Mouse (Mus musculus): ENCODE data around the gene BC052040. TPM values are rescaled to one million over a fixed set of nuclear protein-coding genes. Genes with fewer than 3 reads are reported as not detected.

Gene BC052040
- 1 to 10 TPM; 7.8 to 8.4 (median 8.0) TPM for total RNA-seq (2022)

DNA sequence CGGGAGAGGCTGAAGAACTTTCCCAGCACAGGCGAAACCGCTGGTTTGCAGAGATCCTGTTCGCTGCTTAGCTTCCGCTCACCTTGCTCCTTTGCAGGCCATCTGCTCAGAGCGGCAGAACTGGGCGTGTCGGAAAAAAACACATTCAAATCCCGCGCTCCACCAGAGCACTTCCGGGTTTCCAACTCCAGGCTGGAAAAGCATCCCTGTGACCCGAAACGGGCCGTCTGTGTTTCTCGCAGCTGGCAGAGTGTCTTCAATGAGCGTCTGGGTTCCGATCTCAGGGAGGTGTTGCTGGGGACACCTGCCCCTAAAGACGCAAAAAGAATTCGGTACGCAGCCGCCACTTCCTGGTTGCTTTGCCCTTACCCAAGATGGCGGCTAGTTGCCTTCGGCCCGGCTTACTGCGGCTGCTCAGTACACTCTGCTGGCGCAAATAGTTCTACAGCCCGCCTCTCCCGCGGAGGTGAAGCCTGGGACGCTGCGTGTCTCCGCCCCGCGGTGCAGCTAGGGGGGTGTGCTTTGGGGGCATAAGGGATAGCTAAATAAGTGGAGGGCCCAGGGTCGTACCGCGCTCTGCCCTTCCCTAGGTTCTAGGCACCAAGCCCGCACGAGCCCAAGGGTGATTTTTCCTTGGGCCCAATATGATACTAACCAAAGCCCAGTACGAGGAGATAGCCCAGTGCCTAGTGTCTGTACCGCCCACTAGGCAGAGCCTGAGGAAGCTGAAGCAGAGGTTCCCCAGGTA is at the start of gene BC052040:
BC052040 (plus strand) TSS at position 476 of the 748 bp plus-strand sequence.
- DNase-seq (ENCODE audit: low spot score in 2 of 2) = peak; percentile 85 to 87

DNA sequence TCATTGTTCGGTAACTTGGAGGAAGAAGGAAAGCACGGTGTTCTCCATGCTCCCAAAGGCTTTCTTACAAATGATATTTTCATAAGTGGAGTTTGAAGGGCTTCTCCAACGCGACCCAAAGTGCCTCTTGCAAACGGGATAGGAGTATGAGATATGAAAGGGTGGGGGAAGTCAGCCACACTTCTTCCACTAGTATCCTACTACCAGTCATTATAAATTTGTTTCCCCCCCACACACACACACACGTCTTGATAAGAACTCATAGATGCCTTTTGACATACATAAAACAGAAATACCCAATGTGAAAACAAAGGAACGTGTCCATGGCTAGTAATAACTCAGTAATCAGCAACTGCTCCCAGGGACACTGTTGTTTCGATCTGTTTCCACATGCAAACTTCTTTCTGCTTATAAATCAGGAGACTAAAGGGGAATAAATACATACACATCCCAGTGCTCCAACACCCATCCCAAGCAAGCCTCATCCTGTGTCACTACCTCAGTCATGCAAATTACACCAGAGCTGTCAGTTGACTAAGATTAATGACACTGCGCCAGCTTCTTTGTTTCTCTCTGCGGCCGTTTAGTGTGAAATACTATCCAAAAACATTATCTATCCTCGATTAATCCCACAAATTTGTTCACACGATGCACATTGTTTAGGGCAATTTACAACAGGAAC is 43.4 kb upstream of the BC052040 start:
- DNase-seq (ENCODE audit: low spot score in 2 of 2) = no peak

DNA sequence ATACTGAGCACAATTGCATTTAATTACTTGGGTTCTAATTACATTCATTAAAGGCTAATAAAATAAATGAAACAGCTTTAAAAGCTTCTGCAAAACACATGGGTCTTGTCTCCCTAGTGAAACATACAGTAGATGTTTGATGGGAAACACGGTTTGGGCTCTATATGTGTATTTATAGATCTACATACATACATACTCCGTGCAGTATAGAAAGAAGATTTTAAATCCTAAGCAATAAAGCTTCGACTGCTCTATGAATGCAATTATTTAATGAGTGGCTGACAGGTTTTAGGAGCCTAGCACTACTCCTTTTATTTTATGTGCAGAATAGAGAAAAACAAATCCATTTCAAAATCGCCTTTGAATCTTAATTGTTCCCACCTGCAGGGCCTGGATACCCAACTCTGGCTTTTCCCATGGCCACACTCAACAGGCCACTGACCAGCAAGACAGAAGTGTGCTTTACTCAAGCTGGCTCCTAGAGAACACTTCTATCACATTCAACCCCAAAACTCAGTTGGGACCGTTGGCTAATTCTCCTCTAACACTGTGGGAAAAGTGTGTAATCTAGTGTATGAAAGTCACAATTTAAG is 42.7 kb upstream of the BC052040 start:
- no peak for DNase-seq (ENCODE audit: low spot score in 2 of 2)

DNA sequence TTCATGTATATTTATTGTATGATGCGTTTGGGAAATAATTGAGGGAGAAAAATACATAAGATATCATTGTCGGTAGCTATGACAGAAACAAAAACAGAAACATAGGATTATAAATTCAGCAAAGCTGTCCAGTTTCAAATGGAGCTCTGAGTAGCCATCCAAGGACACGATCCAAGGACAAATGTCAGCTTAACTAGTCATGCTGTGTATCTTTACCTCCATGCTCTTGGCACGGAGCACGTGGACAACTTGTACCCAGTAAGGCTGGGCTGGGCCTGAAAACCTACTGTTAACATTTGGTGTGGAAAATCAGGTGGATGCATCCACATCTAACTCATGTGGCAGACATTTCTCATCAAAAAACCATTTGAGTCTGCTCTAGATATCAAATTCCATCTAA is 41.8 kb upstream of the BC052040 start:
- DNase-seq (ENCODE audit: low spot score in 2 of 2) = no peak

DNA sequence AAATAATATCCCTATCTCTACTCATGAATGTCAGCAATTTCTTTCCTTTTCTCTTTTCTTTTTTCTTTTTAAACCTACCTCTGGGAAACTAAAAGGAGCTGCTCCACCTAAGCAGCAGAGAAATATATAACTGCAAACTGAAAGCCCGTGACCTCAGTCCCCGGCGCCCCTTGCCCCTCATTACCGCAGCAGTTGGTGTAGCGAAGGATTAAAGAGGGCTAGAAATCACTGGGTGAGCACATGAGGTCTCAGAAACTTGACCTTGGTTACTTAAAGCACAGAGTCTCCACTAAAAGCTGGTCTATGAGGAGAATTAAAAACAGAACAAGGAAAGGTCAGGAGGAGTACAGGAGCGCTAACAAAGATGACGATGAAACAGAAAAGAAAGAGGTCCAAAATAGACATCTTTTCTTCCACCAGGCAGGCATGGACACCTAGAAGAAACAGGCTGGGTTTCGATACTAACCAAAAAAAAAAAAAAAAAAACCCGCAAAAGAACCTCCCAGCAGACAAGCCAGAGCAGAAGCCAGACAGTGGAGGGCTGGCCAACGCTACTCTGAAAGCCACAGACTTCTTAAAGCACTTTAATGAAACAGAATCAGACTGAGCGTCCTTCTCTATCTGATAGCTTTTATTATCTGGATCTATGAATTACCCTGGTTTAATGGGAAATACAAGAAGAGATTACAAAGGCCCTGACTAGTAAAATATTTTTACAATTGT is 39.0 kb upstream of the BC052040 start:
- DNase-seq (ENCODE audit: low spot score in 2 of 2) = no peak

DNA sequence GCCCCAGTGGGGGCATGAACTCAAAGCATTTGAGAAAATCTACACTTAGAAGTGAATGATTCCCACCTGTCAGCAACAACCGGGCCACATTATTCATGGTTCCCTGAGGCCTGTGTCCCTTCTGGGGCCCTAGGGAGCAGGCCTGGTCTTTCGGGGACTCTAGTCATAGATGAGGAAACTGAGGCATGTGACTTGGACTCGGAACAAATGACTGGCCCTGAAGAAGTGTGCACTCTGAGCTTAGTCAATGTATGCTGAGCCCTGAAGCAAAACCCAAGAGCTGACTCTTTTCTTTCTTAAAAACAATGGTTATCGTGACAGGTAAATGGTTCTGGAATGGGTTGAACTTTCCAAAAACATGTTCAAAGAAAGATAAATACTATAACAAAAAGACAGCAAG is 38.3 kb upstream of the BC052040 start:
- DNase-seq (ENCODE audit: low spot score in 2 of 2) = no peak

DNA sequence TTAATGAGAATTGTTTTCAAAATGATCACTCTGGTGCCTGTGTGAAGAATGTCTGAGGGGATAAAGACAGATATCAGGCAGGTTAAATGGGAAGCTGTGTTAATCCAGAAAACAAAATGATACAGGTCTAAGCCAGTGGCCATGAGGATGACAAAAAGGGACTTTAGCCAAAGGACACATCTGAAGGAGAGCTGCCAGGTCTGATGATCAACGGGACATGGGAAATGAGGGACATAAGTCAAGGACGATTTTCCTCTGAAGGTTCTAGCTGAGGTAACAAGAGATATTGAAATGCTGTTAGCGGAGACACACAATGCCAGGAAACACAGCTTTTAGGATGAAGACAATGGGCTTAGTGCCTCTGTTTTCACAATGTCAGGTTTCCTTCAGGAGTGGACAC is 29.6 kb upstream of the BC052040 start:
- DNase-seq (ENCODE audit: low spot score in 2 of 2) = no peak

DNA sequence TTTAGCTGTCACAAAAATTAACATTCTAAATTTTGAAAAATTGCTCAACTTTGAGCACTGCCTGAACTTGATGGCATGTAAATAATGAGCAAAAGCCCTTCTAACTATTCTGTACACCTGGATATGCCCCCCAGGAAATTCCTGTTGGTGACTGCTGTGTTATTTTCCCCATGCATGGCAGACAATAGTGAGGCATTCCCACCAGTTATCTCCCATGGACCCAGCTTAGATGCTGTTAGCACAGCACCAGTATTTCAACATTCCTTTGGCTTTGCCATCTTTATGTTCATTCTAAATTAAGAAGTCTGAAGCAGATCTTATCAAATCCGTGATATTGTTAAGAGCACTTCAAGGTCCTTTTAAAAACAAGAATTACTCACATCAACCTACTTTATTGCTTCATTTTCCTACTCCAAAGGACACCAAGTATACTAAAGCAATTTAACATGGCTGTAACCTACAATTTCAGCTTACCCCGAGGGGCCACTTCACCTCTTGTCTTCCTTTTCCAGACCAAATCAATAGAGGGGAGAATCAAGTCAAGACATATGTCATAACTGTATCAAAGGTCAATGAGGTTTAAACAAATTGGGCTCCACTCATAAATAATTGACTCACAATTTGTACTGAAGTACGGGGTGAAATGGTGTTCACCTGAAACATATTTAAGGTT is 19.2 kb upstream of the BC052040 start:
- DNase-seq (ENCODE audit: low spot score in 2 of 2) = no peak

DNA sequence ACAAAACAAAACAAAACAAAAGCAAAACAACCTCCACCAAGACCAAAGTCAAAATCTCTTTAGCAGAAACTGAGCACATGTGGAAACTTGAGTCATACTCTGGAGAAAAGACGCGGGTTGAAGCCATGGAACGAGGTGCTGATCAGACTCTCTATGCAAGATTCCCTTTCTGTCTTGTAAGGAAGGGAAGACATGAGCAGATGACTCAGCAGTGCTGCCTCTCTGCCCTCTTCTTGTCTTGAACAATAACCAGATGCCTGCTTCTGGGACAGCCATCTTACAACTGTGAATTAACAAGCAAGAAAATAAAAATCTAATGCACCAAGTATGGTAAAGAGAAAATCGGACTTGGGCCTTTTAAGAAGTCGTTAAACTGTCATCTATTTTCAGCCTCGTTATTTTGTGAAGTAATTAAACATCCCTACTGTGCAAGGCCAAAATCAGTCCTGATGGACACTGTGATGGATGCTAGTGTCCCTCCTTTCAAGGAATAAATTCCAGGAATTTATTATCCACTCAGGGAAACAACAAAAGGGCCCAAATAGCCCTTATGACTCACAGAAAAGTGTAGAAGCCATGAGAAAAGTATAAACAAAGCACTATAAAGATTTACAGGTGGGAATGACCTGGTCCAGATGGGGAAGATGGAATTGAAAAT is 18.0 kb upstream of the BC052040 start:
- DNase-seq (ENCODE audit: low spot score in 2 of 2) = no peak

DNA sequence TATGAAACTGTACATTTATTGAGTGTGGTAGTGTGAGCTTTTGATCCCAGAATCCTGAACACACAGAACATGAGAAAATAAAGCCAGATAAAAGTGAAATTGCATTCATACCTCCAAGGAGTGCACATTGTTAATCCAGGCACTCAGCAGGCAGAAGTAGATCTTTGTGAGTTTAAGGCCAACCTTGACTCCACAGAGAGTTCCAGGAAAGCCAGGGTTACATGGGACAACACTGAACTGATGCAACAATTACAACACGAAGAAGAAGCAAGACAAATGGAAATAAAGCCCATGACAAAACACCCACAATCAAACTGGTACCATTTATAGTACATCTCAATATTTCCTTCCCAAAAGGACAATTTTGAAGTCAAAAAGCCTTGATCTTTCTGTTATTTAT is 9.5 kb upstream of the BC052040 start:
- DNase-seq (ENCODE audit: low spot score in 2 of 2) = no peak

DNA sequence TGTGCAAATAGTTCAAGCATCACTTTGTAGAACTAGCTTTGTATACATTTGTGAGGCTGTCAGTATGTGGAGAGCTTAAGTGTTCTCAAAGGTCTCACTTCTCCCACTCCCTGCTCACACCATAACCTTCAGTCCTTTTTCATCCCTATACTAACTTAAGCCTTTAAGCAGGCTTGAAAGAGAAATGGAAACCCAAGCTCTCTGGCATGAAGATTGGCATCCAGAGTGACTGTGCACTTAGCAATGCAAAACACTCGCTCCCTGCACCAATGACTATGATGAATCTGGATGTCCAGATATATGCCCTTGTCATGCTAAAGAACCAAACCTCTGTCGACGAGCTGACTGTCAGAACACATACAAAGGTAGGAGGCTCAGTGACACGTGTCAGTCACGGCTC is 6.7 kb upstream of the BC052040 start:
- no peak for DNase-seq (ENCODE audit: low spot score in 2 of 2)

DNA sequence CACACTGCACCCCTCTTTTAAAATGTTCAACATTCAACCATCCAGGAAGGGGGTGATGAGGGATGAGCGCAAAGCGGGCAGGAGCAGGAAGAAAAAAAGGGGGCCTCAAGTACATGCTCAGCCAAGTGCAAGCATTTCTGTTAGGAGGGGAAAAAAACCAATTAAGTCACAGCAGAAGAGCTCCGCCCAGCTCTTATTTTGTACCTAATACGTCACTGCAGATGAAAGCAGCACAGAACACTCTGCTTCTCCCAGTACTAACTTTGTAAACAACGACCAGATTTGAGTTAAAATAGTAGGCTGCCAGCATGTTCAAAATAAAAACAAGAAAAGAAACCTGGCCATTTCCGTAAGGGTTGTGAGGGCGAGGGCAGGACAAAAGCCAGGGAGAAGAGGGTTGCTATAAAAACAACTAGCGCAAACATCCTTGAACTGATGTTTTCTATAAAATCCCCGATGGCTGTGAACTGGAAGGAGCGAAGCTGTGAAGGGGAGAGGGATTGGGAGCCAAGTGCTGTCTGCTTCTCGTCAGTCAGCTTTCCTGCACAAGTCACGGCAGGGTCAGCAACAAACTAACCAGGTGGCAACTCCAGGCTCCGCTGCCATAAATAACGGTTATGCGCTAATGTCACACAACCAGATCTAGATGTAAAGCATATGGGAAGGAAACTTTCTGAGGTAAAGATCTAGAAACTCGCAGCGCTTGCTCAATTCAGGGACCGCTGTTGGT is 2.2 kb upstream of the BC052040 start:
- no peak for DNase-seq (ENCODE audit: low spot score in 2 of 2)

DNA sequence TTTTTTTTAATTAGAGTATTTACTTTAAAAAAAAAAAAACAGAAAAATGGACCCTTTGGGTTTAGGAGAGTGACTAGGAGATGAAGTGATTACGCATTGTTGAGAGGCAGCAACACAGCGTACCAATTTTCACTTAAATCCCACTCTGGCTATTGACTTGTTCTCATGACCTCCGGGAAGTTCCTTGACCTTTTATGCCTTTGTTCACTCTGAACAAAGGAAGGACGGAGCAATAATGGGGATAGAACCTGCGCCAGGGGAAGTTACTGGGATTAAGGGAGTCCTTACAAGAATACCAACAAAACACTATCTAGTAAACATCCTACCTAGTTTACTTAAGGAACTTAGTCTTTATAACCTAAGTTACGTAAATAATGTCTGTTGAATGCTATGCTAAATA is 1.5 kb upstream of the BC052040 start:
- no peak for DNase-seq (ENCODE audit: low spot score in 2 of 2)

DNA sequence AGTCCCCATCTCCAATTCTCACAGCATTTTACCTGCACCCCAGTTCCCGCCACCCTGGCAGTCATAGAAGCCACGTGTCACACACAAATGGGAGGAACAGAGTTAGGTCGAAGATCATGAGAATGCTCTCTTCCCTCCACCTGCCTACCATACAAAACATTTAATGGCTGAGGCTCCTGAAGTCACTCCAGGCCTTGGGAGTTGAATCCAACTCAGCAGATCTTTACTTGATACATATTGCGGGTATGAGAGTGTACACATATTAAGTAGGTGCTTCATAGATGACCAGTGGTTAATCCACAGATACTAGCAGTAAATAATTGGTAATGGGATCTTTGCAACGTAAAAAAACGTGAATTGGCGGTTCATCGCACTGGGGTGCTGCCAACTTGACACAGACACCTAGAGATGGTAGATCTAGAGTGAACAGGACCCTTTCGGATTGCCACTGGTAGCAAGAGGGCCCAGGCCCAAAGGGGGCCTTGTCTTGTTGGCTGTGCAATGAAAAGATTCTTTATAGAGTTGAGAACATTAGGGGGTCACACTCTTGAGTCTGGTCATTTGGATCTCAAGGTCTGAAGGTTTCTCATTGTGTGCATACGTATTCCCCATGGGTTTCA is 583 bp downstream of the BC052040 start:
- peak in 1 of 2 experiments; percentile 12 for DNase-seq (ENCODE audit: low spot score in 2 of 2)

DNA sequence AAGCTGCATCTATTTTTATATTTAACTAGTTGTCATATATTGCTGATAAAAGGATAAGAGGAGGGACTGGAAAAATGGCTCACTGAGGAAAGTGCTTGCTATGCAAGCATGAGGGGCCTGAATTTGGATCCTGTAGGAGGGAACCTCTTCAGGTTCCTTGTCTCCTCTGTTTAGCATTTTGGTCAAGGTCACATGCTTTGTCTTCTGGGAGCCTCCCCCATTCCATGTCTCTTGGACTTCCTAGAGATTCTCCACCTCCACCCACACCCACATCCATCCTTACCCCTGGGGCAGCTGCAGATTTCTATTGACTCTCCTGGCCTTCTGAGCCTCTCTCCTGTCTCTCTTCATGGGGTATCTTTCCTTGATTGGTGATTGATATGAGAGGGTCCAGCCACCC is 2.3 kb downstream of the BC052040 start:
- DNase-seq (ENCODE audit: low spot score in 2 of 2) = no peak

DNA sequence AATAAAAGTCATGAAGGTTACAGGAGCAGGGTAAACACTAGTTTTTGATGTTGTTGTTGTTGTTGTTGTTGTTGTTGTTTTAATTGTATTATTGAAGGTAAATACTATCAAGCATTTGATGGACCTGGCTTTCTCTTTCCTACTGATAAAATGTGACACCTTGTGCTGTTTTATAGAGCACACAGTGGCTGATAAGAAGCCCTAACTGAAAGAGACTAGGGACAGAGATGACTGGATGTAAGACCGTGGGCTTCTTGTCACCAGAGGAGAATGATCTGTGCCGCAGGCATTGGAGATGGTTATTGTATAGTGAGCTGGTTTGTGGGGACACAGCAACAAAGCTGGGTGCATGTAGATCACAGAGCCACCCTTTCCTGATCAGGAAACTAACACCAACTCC is 9.1 kb downstream of the BC052040 start:
- no peak for DNase-seq (ENCODE audit: low spot score in 2 of 2)

DNA sequence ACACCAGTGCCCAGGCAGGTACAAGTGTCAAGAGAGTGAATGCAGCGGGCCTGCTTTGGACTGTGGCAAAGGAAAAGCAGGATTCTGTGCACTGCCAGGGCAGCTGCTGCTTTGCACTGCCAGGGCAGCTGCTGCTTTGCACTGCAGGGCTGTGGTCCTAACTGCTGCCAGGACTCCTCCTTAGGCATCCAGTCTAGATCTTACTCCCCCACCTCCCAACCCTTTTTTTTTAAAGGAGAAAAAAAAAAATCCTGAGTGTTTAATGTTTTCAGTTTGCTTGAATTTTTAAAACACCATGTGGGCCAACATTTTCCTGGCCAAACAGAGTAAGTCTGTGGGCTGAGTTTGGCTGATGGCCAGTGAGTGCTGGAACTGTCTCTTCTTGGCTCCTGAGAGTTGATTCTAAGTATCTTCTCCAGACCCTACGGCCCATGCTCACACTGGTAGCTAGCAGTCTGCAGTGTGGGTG is 11.2 kb downstream of the BC052040 start:
- peak in 1 of 2 experiments; percentile 50 for DNase-seq (ENCODE audit: low spot score in 2 of 2)

DNA sequence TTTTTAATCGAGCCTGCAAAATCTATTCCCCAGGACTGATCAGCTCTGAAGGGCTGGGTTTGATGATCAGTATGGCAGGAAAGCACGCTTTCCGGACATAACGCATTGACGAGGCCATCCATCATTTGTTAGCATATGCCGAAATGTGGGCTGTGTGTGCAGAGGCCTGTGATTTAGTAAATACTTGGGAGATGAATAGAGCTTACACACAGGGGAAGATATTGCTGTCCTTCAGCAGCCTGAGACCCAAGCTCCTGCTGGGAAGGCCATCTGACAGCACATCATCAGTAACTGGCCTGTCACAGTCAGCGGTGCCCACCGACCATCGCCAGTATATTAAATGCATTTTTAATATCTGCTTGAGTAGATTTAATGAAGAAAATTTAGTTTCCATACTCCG is 15.5 kb downstream of the BC052040 start:
- DNase-seq (ENCODE audit: low spot score in 2 of 2) = no peak

DNA sequence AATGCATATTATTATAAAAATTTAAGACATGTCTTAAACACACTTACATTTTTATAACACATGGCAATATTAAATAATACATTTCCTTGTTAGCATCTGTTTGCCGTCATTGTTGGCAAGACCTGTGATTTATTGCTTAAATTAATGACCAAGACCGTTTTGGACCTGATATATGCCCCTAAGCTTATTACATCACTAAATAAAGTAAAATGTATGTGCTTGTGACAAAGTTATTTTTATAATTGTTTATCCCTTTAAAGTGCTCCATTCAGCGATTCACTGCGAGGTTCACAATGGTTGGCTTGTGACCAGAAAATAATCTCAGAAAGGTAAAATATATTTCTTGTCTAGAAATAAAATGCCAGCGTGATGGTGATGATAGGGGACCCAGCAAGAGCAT is 16.8 kb downstream of the BC052040 start:
- DNase-seq (ENCODE audit: low spot score in 2 of 2) = no peak

DNA sequence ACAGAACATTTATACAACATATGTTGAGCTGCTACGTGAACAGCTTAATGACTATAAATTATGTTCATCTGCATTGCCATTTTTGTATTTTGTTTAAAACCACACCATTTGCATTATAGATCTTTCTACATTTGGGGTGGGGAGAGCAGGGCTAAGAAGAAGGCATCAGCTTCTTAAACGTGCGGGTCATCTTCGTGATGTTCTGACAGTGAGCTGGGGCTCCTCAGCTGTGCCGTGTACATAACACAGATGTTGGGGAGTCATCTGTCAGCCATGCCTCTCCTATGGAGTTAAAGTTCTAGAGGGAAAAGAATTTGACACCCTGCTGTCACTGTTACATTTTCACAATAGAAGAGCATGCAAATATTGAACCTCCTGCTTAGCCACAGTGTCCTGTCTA is 19.2 kb downstream of the BC052040 start:
- no peak for DNase-seq (ENCODE audit: low spot score in 2 of 2)
